Mouse (Mus musculus) brain, adult 10 weeks (tissue): ENCODE results near the gene Il20ra. TPM values are rescaled to one million over a fixed set of nuclear protein-coding genes. Genes with fewer than 3 reads are reported as not detected.

Experiments used
- polyA plus RNA-seq: library from polyadenylated mRNA; stranded (reverse); fragments of 350-450 nt; fragmentation: Illumina TruSeq; extraction: RNeasy Lipid Tissue Mini Kit (QIAGEN cat#74804); gene quantifications from one replicate; pipeline ENCODE4 v1.2.3, GENCODE M21; 2015; ENCODE audit warnings: low read depth, low replicate concordance

Il20ra gene
- 0.85 TPM for polyA plus RNA-seq

DNA sequence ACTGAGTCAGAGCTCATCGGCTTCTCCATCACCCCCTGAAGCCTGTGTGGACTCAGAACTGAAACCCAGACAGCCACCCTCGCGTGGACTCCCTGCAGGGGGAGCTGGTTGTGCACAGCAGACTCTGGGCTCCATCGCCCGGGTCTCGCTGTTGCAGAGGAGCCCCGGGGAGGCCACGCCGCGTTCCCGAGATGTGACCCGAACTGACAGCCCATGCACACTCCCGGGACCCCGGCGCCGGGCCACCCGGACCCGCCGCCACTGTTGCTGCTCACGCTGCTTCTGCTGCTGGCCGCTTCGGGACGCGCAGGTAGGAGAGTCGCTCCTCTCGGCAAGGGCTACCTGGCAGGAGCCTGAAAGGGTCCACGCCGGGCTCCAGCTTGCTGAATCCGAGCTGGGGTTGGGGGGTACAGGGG is at the start of gene Il20ra:
Gene Il20ra (plus strand): TSS at position 150 of the 416 bp plus-strand sequence.

Other genes starting within 250 kb of the Il20ra start
- 20.3 TPM for gene Ifngr1, start 120.6 kb upstream of the Il20ra start, polyA plus RNA-seq
- not detected for gene Il22ra2, start 90.6 kb upstream of the Il20ra start, polyA plus RNA-seq
- gene Slc35d3, start 138.9 kb downstream of the Il20ra start, polyA plus RNA-seq: 7.2 TPM
- gene Pex7, start 195.1 kb downstream of the Il20ra start, polyA plus RNA-seq: 36.8 TPM
- gene Map3k5, start 221.9 kb downstream of the Il20ra start, polyA plus RNA-seq: 16.5 TPM